Mouse (Mus musculus): ENCODE results near the gene Pdzd2. TPM values are rescaled to one million over a fixed set of nuclear protein-coding genes. Genes with fewer than 3 reads are reported as not detected.
A peak's percentile ranks its signal among the peaks of the same experiment; 100 is the strongest.

The Pdzd2 gene
- polyA plus RNA-seq, 1 experiment from 2014 or later = 32.8 TPM

- Histone ChIP-seq H3K9me3 (ENCODE audit: control insufficient read depth, low read depth, low read length) (no peaks in the 10 kb centered on the region), H3K27ac (ENCODE audit: low read length) (no peak overlapping the region), H3K4me1 (ENCODE audit: control insufficient read depth, insufficient read depth, low read length) (no peaks in the 10 kb centered on the region; the same call in 1 of the 2 replicates), H3K27me3 (ENCODE audit: control insufficient read depth, insufficient read depth, low read length) (no peaks in the 10 kb centered on the region), H3K36me3 (ENCODE audit: control insufficient read depth, insufficient read depth, low read length) (no peaks in the 10 kb centered on the region), H3K9ac (replicated peaks; ENCODE audit: low read depth, low read length) (no peak overlapping the region), H3K4me2 (replicated peaks; ENCODE audit: low read depth, low read length) (no peak overlapping the region), H3K4me3 (ENCODE audit: low read depth, low read length) (no peak overlapping the region)
- WGBS = 72% methylated on average over 6 of the region's 6 CpGs
- ATAC-seq (ENCODE audit: insufficient number of reproducible peaks, insufficient read depth, low FRiP score, low read depth) = no peak
These were observed 288.9 kb downstream of the Pdzd2 start for GRCm38 (mm10) chr15:12450790-12451189.

- H3K27ac ChIP-seq (ENCODE audit: low read length) = no peak overlapping the region
- no peaks in the 10 kb centered on the region for H3K9me3 ChIP-seq (ENCODE audit: control insufficient read depth, low read depth, low read length)
- H3K36me3 ChIP-seq (ENCODE audit: control insufficient read depth, insufficient read depth, low read length) = no peaks in the 10 kb centered on the region
- H3K4me3 ChIP-seq (ENCODE audit: low read depth, low read length) = no peak overlapping the region
- no peaks in the 10 kb centered on the region for H3K27me3 ChIP-seq (ENCODE audit: control insufficient read depth, insufficient read depth, low read length)
- no peaks in the 10 kb centered on the region; the same call in 1 of the 2 replicates for H3K4me1 ChIP-seq (ENCODE audit: control insufficient read depth, insufficient read depth, low read length)
- 87% methylated on average over 2 of the region's 2 CpGs for WGBS
- ATAC-seq (ENCODE audit: insufficient number of reproducible peaks, insufficient read depth, low FRiP score, low read depth) = no peak
- no peak overlapping the region for H3K4me2 ChIP-seq (replicated peaks; ENCODE audit: low read depth, low read length)
- H3K9ac ChIP-seq (replicated peaks; ENCODE audit: low read depth, low read length) = no peak overlapping the region
These were observed 290.4 kb downstream of the Pdzd2 start for GRCm38 (mm10) chr15:12449321-12449720.

GRCm38 (mm10) chr15:12447021-12447434 lies 292.7 kb downstream of the Pdzd2 start:
- WGBS = 43% methylated on average over 10 of the region's 10 CpGs
- H3K27ac ChIP-seq (ENCODE audit: low read length) = no peak overlapping the region
- H3K9ac ChIP-seq (replicated peaks; ENCODE audit: low read depth, low read length) = no peak overlapping the region
- no peak overlapping the region for H3K4me3 ChIP-seq (ENCODE audit: low read depth, low read length)
- H3K27me3 ChIP-seq (ENCODE audit: control insufficient read depth, insufficient read depth, low read length) = no peaks in the 10 kb centered on the region
- no peaks in the 10 kb centered on the region for H3K36me3 ChIP-seq (ENCODE audit: control insufficient read depth, insufficient read depth, low read length)
- H3K9me3 ChIP-seq (ENCODE audit: control insufficient read depth, low read depth, low read length) = no peaks in the 10 kb centered on the region
- H3K4me2 ChIP-seq (replicated peaks; ENCODE audit: low read depth, low read length) = no peak overlapping the region
- H3K4me1 ChIP-seq (ENCODE audit: control insufficient read depth, insufficient read depth, low read length) = no peaks in the 10 kb centered on the region; the same call in 1 of the 2 replicates
- peak; percentile 74 for ATAC-seq (ENCODE audit: insufficient number of reproducible peaks, insufficient read depth, low FRiP score, low read depth)

- H3K9ac ChIP-seq (replicated peaks; ENCODE audit: low read depth, low read length) = no peak overlapping the region
- no peaks in the 10 kb centered on the region for H3K9me3 ChIP-seq (ENCODE audit: control insufficient read depth, low read depth, low read length)
- no peaks in the 10 kb centered on the region for H3K36me3 ChIP-seq (ENCODE audit: control insufficient read depth, insufficient read depth, low read length)
- H3K4me3 ChIP-seq (ENCODE audit: low read depth, low read length) = no peak overlapping the region
- no peaks in the 10 kb centered on the region; the same call in 1 of the 2 replicates for H3K4me1 ChIP-seq (ENCODE audit: control insufficient read depth, insufficient read depth, low read length)
- WGBS = 67% methylated on average over 5 of the region's 5 CpGs
- H3K27ac ChIP-seq (ENCODE audit: low read length) = no peak overlapping the region
- no peak for ATAC-seq (ENCODE audit: insufficient number of reproducible peaks, insufficient read depth, low FRiP score, low read depth)
- no peaks in the 10 kb centered on the region for H3K27me3 ChIP-seq (ENCODE audit: control insufficient read depth, insufficient read depth, low read length)
- no peak overlapping the region for H3K4me2 ChIP-seq (replicated peaks; ENCODE audit: low read depth, low read length)
These were observed 295.2 kb downstream of the Pdzd2 start for GRCm38 (mm10) chr15:12444551-12444950.

- peaks cover 6% of the 10 kb centered on the region for H3K4me1 ChIP-seq (ENCODE audit: control insufficient read depth, insufficient read depth, low read length)
- ATAC-seq (ENCODE audit: insufficient number of reproducible peaks, insufficient read depth, low FRiP score, low read depth) = no peak
- H3K9ac ChIP-seq (replicated peaks; ENCODE audit: low read depth, low read length) = no peak overlapping the region
- no peaks in the 10 kb centered on the region for H3K36me3 ChIP-seq (ENCODE audit: control insufficient read depth, insufficient read depth, low read length)
- H3K9me3 ChIP-seq (ENCODE audit: control insufficient read depth, low read depth, low read length) = no peaks in the 10 kb centered on the region
- no peak overlapping the region for H3K4me3 ChIP-seq (ENCODE audit: low read depth, low read length)
- no peaks in the 10 kb centered on the region for H3K27me3 ChIP-seq (ENCODE audit: control insufficient read depth, insufficient read depth, low read length)
- WGBS = 46% methylated on average over 6 of the region's 6 CpGs
- H3K27ac ChIP-seq (ENCODE audit: low read length) = peak overlapping the region; percentile 53; the same call in 1 of the 2 replicates
- no peak overlapping the region for H3K4me2 ChIP-seq (replicated peaks; ENCODE audit: low read depth, low read length)
These were observed 300.4 kb downstream of the Pdzd2 start for GRCm38 (mm10) chr15:12439351-12439751.

GRCm38 (mm10) chr15:12438691-12439090 lies 301.0 kb downstream of the Pdzd2 start:
- Histone ChIP-seq H3K4me1 (ENCODE audit: control insufficient read depth, insufficient read depth, low read length) (peaks cover 11% of the 10 kb centered on the region), H3K4me3 (ENCODE audit: low read depth, low read length) (no peak overlapping the region), H3K4me2 (replicated peaks; ENCODE audit: low read depth, low read length) (no peak overlapping the region), H3K36me3 (ENCODE audit: control insufficient read depth, insufficient read depth, low read length) (no peaks in the 10 kb centered on the region), H3K9me3 (ENCODE audit: control insufficient read depth, low read depth, low read length) (no peaks in the 10 kb centered on the region), H3K9ac (replicated peaks; ENCODE audit: low read depth, low read length) (no peak overlapping the region), H3K27me3 (ENCODE audit: control insufficient read depth, insufficient read depth, low read length) (no peaks in the 10 kb centered on the region), H3K27ac (ENCODE audit: low read length) (peak overlapping the region; percentile 53; the same call in 1 of the 2 replicates)
- ATAC-seq (ENCODE audit: insufficient number of reproducible peaks, insufficient read depth, low FRiP score, low read depth) = no peak
- WGBS = 68% methylated on average over 6 of the region's 6 CpGs

- Histone ChIP-seq H3K4me3 (ENCODE audit: low read depth, low read length) (no peak overlapping the region), H3K36me3 (ENCODE audit: control insufficient read depth, insufficient read depth, low read length) (no peaks in the 10 kb centered on the region), H3K27ac (ENCODE audit: low read length) (peak overlapping the region; percentile 53; the same call in 1 of the 2 replicates), H3K4me2 (replicated peaks; ENCODE audit: low read depth, low read length) (no peak overlapping the region), H3K9ac (replicated peaks; ENCODE audit: low read depth, low read length) (no peak overlapping the region), H3K27me3 (ENCODE audit: control insufficient read depth, insufficient read depth, low read length) (no peaks in the 10 kb centered on the region), H3K9me3 (ENCODE audit: control insufficient read depth, low read depth, low read length) (no peaks in the 10 kb centered on the region), H3K4me1 (ENCODE audit: control insufficient read depth, insufficient read depth, low read length) (peaks cover 11% of the 10 kb centered on the region)
- peak; percentile 42; the same call in 1 of the 2 replicates for ATAC-seq (ENCODE audit: insufficient number of reproducible peaks, insufficient read depth, low FRiP score, low read depth)
- WGBS = 71% methylated on average over 11 of the region's 11 CpGs
These were observed 301.6 kb downstream of the Pdzd2 start for GRCm38 (mm10) chr15:12438081-12438480.

- no peak for ATAC-seq (ENCODE audit: insufficient number of reproducible peaks, insufficient read depth, low FRiP score, low read depth)
- 81% methylated on average over 8 of the region's 8 CpGs for WGBS
- Histone ChIP-seq H3K36me3 (ENCODE audit: control insufficient read depth, insufficient read depth, low read length) (no peaks in the 10 kb centered on the region), H3K27ac (ENCODE audit: low read length) (no peak overlapping the region), H3K4me3 (ENCODE audit: low read depth, low read length) (no peak overlapping the region), H3K9me3 (ENCODE audit: control insufficient read depth, low read depth, low read length) (no peaks in the 10 kb centered on the region), H3K4me2 (replicated peaks; ENCODE audit: low read depth, low read length) (no peak overlapping the region), H3K27me3 (ENCODE audit: control insufficient read depth, insufficient read depth, low read length) (no peaks in the 10 kb centered on the region), H3K4me1 (ENCODE audit: control insufficient read depth, insufficient read depth, low read length) (peaks cover 17% of the 10 kb centered on the region), H3K9ac (replicated peaks; ENCODE audit: low read depth, low read length) (no peak overlapping the region)
These were observed 303.8 kb downstream of the Pdzd2 start for GRCm38 (mm10) chr15:12435910-12436309.
